Mouse (Mus musculus): Measurements from ENCODE around the gene Uqcrc1.

Uqcrc1 gene

GRCm38 (mm10) chr9:108985710-108986109 lies 49.3 kb downstream of the Uqcrc1 start, which contains the start of gene Ucn2:
Gene Ucn2, plus strand, starts transcription at chr9:108986010.
- DNase-seq (ENCODE audit: low read depth): no peak

- no peak for DNase-seq (ENCODE audit: low read depth)
Observed at GRCm38 (mm10) chr9:108987704-108988350, 51.4 kb downstream of the Uqcrc1 start.

GRCm38 (mm10) chr9:108989802-108990461 lies 53.5 kb downstream of the Uqcrc1 start:
- DNase-seq (ENCODE audit: low read depth): no peak

- DNase-seq (ENCODE audit: low read depth): no peak
Observed at GRCm38 (mm10) chr9:108990462-108990820, 54.0 kb downstream of the Uqcrc1 start.

- DNase-seq (ENCODE audit: low read depth): peak; percentile 99
Observed at GRCm38 (mm10) chr9:108991428-108992084, 55.1 kb downstream of the Uqcrc1 start, which contains the start of gene Pfkfb4. Gene Pfkfb4, plus strand, starts transcription at chr9:108991778.

- no peak for DNase-seq (ENCODE audit: low read depth)
Observed at GRCm38 (mm10) chr9:108992085-108992469, 55.6 kb downstream of the Uqcrc1 start.

- DNase-seq (ENCODE audit: low read depth): no peak
Observed at GRCm38 (mm10) chr9:108992620-108993361, 56.4 kb downstream of the Uqcrc1 start.

GRCm38 (mm10) chr9:108996411-108996810 lies 60.0 kb downstream of the Uqcrc1 start:
- DNase-seq (ENCODE audit: low read depth): no peak

GRCm38 (mm10) chr9:108998287-108999166 lies 62.1 kb downstream of the Uqcrc1 start:
- DNase-seq (ENCODE audit: low read depth): no peak

GRCm38 (mm10) chr9:108999167-108999526 lies 62.7 kb downstream of the Uqcrc1 start:
- DNase-seq (ENCODE audit: low read depth): no peak
